Mouse (Mus musculus) small intestine, adult 2 months (tissue): ENCODE measurements around the gene Sgms1.

Source experiments
- CTCF ChIP-seq: fragments of 200-500 bp; IDR thresholded peaks from 2 replicates; pipeline ENCODE4 v1.5.1; 2012; ENCODE audit warnings: low read depth, mild to moderate bottlenecking, control low read depth, inconsistent platforms, low read length, moderate library complexity, mixed read lengths; ENCODE audit not compliant: insufficient replicate concordance, insufficient read length; ENCODE audit errors: extremely low read depth
- POLR2A ChIP-seq: fragments of 200-500 bp; IDR thresholded peaks from 2 replicates; pipeline ENCODE4 v1.6.1; 2012; ENCODE audit warnings: low read depth, mild to moderate bottlenecking, control low read depth, inconsistent platforms, low read length, moderate library complexity

- TF ChIP-seq CTCF (no peak), POLR2A (no peak)
These were observed 140.1 kb downstream of the Sgms1 start for GRCm38 (mm10) chr19:32249181-32250130.
